Mouse (Mus musculus) MEL (cell line): ENCODE results near the gene Mapkap1. TPM values are rescaled to one million over a fixed set of nuclear protein-coding genes. Genes with fewer than 3 reads are reported as not detected.

ENCODE experiments used
- DNase-seq: peaks from one replicate; pipeline ENCODE4 v3.0.0; 2011; ENCODE audit warnings: low read depth, low spot score
- H3K27ac ChIP-seq: 2 replicates; pipeline ENCODE4 v1.5.1; 2012; ENCODE audit warnings: low read depth, mild to moderate bottlenecking, control low read depth, low read length, moderate library complexity; ENCODE audit not compliant: control insufficient read depth
- H3K27me3 ChIP-seq, 2 experiments: fragments of 150-350 bp in 1 of 2; sonication (generic) in 1 of 2; 2 replicates each; pipeline ENCODE4 v1.6.1; 2012; ENCODE audit warnings: low read length in 2 of 2, mild to moderate bottlenecking in 2 of 2, improper control_type of control experiment in 1 of 2, moderate library complexity in 1 of 2; ENCODE audit not compliant: insufficient read depth in 2 of 2, control insufficient read depth in 1 of 2
- H3K36me3 ChIP-seq, 2 experiments: 2 replicates each; pipeline ENCODE4 v1.6.1; 2012 to 2014; ENCODE audit warnings: low read length in 2 of 2, improper control_type of control experiment in 1 of 2, inconsistent platforms in 1 of 2, mild to moderate bottlenecking in 1 of 2; ENCODE audit not compliant: insufficient read depth in 2 of 2, control insufficient read depth in 1 of 2
- H3K4me1 ChIP-seq, 2 experiments: fragments of 150-350 bp in 1 of 2; sonication (generic) in 1 of 2; 2 replicates each; pipeline ENCODE4 v1.6.1; 2012; ENCODE audit warnings: low read length in 2 of 2, improper control_type of control experiment in 1 of 2, mild to moderate bottlenecking in 1 of 2; ENCODE audit not compliant: insufficient read depth in 2 of 2, control insufficient read depth in 1 of 2
- H3K4me3 ChIP-seq, 2 experiments: fragments of 150-350 bp in 1 of 2; sonication (generic) in 1 of 2; 2 replicates each; pipeline ENCODE4 v1.5.1; 2012; ENCODE audit warnings: low read depth in 2 of 2, low read length in 2 of 2, mild to moderate bottlenecking in 2 of 2, moderate library complexity in 2 of 2, control low read depth in 1 of 2, improper control_type of control experiment in 1 of 2; ENCODE audit not compliant: control insufficient read depth in 1 of 2, insufficient read depth in 1 of 2
- H3K79me2 ChIP-seq: 2 replicates; pipeline ENCODE4 v1.6.1; 2012; ENCODE audit warnings: mild to moderate bottlenecking, low read length, moderate library complexity; ENCODE audit not compliant: control insufficient read depth, poor library complexity, insufficient read depth
- H3K9ac ChIP-seq: 2 replicates; pipeline ENCODE4 v1.6.1; 2012; ENCODE audit warnings: low read depth, mild to moderate bottlenecking, control low read depth, low read length, moderate library complexity; ENCODE audit not compliant: control insufficient read depth, poor library complexity, severe bottlenecking
- H3K9me3 ChIP-seq: fragments of 150-350 bp; sonication (generic); replicated peaks from 2 replicates; pipeline ENCODE4 v1.6.1; 2012; ENCODE audit warnings: mild to moderate bottlenecking, low read length, improper control_type of control experiment, moderate library complexity; ENCODE audit not compliant: insufficient read depth
- BHLHE40 ChIP-seq: IDR thresholded peaks from 2 replicates; pipeline ENCODE4 v1.6.1; 2012; ENCODE audit warnings: low read depth, mild to moderate bottlenecking, inconsistent platforms, low read length, improper control_type of control experiment, borderline replicate concordance
- CHD1 ChIP-seq: IDR thresholded peaks from 2 replicates; pipeline ENCODE4 v1.6.1; 2012; ENCODE audit warnings: low read depth, mild to moderate bottlenecking, inconsistent platforms, low read length, improper control_type of control experiment
- ELF1 ChIP-seq: IDR thresholded peaks from 2 replicates; pipeline ENCODE4 v1.6.1; 2014; ENCODE audit warnings: low read depth, mild to moderate bottlenecking, inconsistent platforms, low read length, improper control_type of control experiment, moderate library complexity
- EP300 ChIP-seq, 2 experiments: IDR thresholded peaks; 2 replicates each; pipeline ENCODE4 v1.6.1; 2011; ENCODE audit warnings: improper control_type of control experiment in 2 of 2, low read length in 2 of 2, low read depth in 1 of 2, mild to moderate bottlenecking in 1 of 2
- ETS1 ChIP-seq: IDR thresholded peaks from 2 replicates; pipeline ENCODE4 v1.6.1; 2012; ENCODE audit warnings: low read depth, mild to moderate bottlenecking, inconsistent platforms, low read length, improper control_type of control experiment, moderate library complexity
- GABPA ChIP-seq: IDR thresholded peaks from 2 replicates; pipeline ENCODE4 v1.6.1; 2012; ENCODE audit warnings: low read depth, mild to moderate bottlenecking, inconsistent platforms, low read length, improper control_type of control experiment, moderate library complexity
- GATA1 ChIP-seq: IDR thresholded peaks from 2 replicates; pipeline ENCODE4 v1.6.1; 2011; ENCODE audit warnings: low read depth, low read length, improper control_type of control experiment
- KAT2A ChIP-seq: conservative IDR thresholded peaks from 2 replicates; pipeline ENCODE4 v1.6.1; 2012; ENCODE audit warnings: low read depth, low read length, improper control_type of control experiment, inconsistent platforms
- MAFK ChIP-seq: IDR thresholded peaks from 2 replicates; pipeline ENCODE4 v1.6.1; 2011; ENCODE audit warnings: low read depth, mild to moderate bottlenecking, low read length, improper control_type of control experiment, borderline replicate concordance
- MAX ChIP-seq: IDR thresholded peaks from 2 replicates; pipeline ENCODE4 v1.6.1; 2011; ENCODE audit warnings: low read length, improper control_type of control experiment
- MAZ ChIP-seq: IDR thresholded peaks from 2 replicates; pipeline ENCODE4 v1.6.1; 2012; ENCODE audit warnings: low read depth, mild to moderate bottlenecking, inconsistent platforms, low read length, improper control_type of control experiment
- MEF2A ChIP-seq: IDR thresholded peaks from 2 replicates; pipeline ENCODE4 v1.6.1; 2014; ENCODE audit warnings: low read depth, mild to moderate bottlenecking, inconsistent platforms, low read length, improper control_type of control experiment; ENCODE audit not compliant: poor library complexity, insufficient replicate concordance, severe bottlenecking; ENCODE audit errors: extremely low read depth
- MYB ChIP-seq: IDR thresholded peaks from 2 replicates; pipeline ENCODE4 v1.6.1; 2011; ENCODE audit warnings: mild to moderate bottlenecking, low read depth, low read length, improper control_type of control experiment
- MYC ChIP-seq: IDR thresholded peaks from 2 replicates; pipeline ENCODE4 v1.6.1; 2011; ENCODE audit warnings: low read depth, mild to moderate bottlenecking, low read length, improper control_type of control experiment, moderate library complexity
- NELFE ChIP-seq: IDR thresholded peaks from 2 replicates; pipeline ENCODE4 v1.6.1; 2011; ENCODE audit warnings: low read depth, low read length, improper control_type of control experiment
- NRF1 ChIP-seq: IDR thresholded peaks from 2 replicates; pipeline ENCODE4 v1.6.1; 2014; ENCODE audit warnings: low read depth, mild to moderate bottlenecking, inconsistent platforms, low read length, improper control_type of control experiment, moderate library complexity; ENCODE audit not compliant: poor library complexity, insufficient read depth, severe bottlenecking
- POLR2A ChIP-seq, 2 experiments: IDR thresholded peaks; 2 replicates each; pipeline ENCODE4 v1.6.1; 2011 to 2012; ENCODE audit warnings: low read length in 2 of 2, mild to moderate bottlenecking in 2 of 2, control low read depth in 1 of 2, improper control_type of control experiment in 1 of 2, low read depth in 1 of 2, moderate library complexity in 1 of 2; ENCODE audit not compliant: control insufficient read depth in 1 of 2, insufficient read depth in 1 of 2, poor library complexity in 1 of 2
- POLR2AphosphoS5 ChIP-seq: IDR thresholded peaks from 2 replicates; pipeline ENCODE4 v1.6.1; 2012; ENCODE audit warnings: low read depth, borderline replicate concordance, mild to moderate bottlenecking, inconsistent platforms, low read length, moderate library complexity, mixed read lengths
- SIN3A ChIP-seq: IDR thresholded peaks from 2 replicates; pipeline ENCODE4 v1.6.1; 2012; ENCODE audit warnings: low read length, improper control_type of control experiment, inconsistent platforms
- SMC3 ChIP-seq: IDR thresholded peaks from 2 replicates; pipeline ENCODE4 v1.6.1; 2011; ENCODE audit warnings: low read depth, low read length, improper control_type of control experiment
- TAL1 ChIP-seq: IDR thresholded peaks from 2 replicates; pipeline ENCODE4 v1.6.1; 2012; ENCODE audit warnings: mild to moderate bottlenecking, inconsistent platforms, low read length, moderate library complexity, mixed read lengths
- TBP ChIP-seq: IDR thresholded peaks from 2 replicates; pipeline ENCODE4 v1.8.0; 2011; ENCODE audit warnings: low read depth, low read length, improper control_type of control experiment
- UBTF ChIP-seq: IDR thresholded peaks from 2 replicates; pipeline ENCODE4 v1.6.1; 2012; ENCODE audit warnings: low read depth, mild to moderate bottlenecking, inconsistent platforms, low read length, improper control_type of control experiment, moderate library complexity, borderline replicate concordance; ENCODE audit not compliant: insufficient read depth
- USF1 ChIP-seq: IDR thresholded peaks from 2 replicates; pipeline ENCODE4 v1.6.1; 2014; ENCODE audit warnings: low read depth, mild to moderate bottlenecking, inconsistent platforms, low read length, improper control_type of control experiment, moderate library complexity
- ZKSCAN1 ChIP-seq: IDR thresholded peaks from 2 replicates; pipeline ENCODE4 v1.6.1; 2012; ENCODE audit warnings: low read depth, mild to moderate bottlenecking, inconsistent platforms, low read length, improper control_type of control experiment, moderate library complexity
- ZMIZ1 ChIP-seq: IDR thresholded peaks from 2 replicates; pipeline ENCODE4 v1.6.1; 2012; ENCODE audit warnings: low read depth, mild to moderate bottlenecking, inconsistent platforms, low read length, improper control_type of control experiment, moderate library complexity
- ZNF384 ChIP-seq: IDR thresholded peaks from 2 replicates; pipeline ENCODE4 v1.6.1; 2012; ENCODE audit warnings: low read depth, mild to moderate bottlenecking, inconsistent platforms, low read length, improper control_type of control experiment
- polyA plus RNA-seq, 2 experiments: library from polyadenylated mRNA; stranded (reverse) in 1 of 2; unstranded in 1 of 2; fragments of >175 nt in 1 of 2; fragments of >200 nt in 1 of 2; gene quantifications; 2 replicates each; pipeline versions ENCODE4 v1.2.1 to v1.2.4; 2012; ENCODE audit warnings: low replicate concordance in 2 of 2, low read depth in 1 of 2; ENCODE audit not compliant: insufficient read length in 2 of 2, insufficient read depth in 1 of 2, missing spikeins in 1 of 2
- total RNA-seq: library from RNA; depleted of rRNA; stranded (reverse); fragments of 300-350 nt; gene quantifications from 2 replicates; pipeline ENCODE4 v1.2.3, GENCODE M21; 2012

Gene Mapkap1
- total and polyA plus RNA-seq, 3 experiments, result 42.1 to 52.5 TPM; not detected in 1

DNA sequence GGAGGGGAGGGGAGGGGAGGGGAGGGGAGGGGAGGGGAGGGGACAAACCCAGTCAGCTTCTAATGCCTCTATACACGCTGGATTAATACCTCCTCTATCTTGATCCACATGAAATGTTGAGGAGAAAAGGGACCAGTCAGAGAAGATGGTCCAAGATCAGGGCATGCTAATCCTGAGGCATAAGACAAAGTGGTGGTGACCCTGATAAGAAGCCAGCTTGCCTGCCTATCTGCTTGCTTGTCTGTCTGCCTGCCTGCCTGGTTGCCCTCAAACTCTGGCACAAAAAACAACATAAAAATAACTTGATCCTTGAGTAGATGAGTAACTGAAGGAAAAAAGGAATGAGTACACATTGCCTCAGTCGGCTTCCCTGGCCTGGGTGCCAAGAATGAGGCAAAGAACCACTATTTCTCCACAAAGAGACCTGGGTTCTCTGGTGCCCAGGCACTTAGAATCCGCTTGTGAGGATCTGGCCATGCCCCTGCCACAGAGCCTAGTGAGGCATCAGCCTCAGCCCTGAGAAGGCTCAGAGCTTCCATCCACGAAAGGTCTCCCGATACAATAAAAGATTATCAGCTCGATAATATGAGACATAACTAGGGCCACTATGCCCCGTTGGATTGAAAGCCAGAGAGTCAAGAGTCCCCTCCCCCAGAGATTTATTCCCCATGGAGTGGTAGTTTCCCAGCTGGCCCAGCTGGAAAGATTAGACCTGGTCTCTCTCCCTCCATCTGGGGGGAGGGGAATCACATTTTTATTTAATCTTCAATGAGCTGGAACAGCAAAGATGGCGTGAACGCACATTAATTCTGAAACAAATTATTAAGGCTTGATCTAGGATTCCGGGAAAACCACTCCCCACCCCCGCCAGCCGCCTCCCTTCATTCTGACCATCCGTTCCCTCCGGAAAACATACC, 228.9 kb downstream of the Mapkap1 start:
- H3K27ac ChIP-seq, result no peak overlapping the region
- H3K9me3 ChIP-seq, result no peaks in the 10 kb centered on the region
- DNase-seq, result peak; percentile 25
- H3K36me3 ChIP-seq, result no peaks in the 10 kb centered on the region; a peak in 1 of 4 replicates
- no peak overlapping the region for H3K4me3 ChIP-seq
- no peaks in the 10 kb centered on the region for H3K27me3 ChIP-seq
- no peak overlapping the region for H3K9ac ChIP-seq
- TF ChIP-seq GATA1 (0 out of 2 replicates have a peak, but pooled peaks have one; percentile 24), MYC (no peak), BHLHE40 (no peak), POLR2AphosphoS5 (no peak), ELF1 (no peak), TAL1 (no peak)
- H3K4me1 ChIP-seq, result peaks cover 0 to 3% of the 10 kb centered on the region in 2 experiments; a peak in 2 of 4 replicates
- peaks cover 1% of the 10 kb centered on the region; the same call in 1 of the 2 replicates for H3K79me2 ChIP-seq

DNA sequence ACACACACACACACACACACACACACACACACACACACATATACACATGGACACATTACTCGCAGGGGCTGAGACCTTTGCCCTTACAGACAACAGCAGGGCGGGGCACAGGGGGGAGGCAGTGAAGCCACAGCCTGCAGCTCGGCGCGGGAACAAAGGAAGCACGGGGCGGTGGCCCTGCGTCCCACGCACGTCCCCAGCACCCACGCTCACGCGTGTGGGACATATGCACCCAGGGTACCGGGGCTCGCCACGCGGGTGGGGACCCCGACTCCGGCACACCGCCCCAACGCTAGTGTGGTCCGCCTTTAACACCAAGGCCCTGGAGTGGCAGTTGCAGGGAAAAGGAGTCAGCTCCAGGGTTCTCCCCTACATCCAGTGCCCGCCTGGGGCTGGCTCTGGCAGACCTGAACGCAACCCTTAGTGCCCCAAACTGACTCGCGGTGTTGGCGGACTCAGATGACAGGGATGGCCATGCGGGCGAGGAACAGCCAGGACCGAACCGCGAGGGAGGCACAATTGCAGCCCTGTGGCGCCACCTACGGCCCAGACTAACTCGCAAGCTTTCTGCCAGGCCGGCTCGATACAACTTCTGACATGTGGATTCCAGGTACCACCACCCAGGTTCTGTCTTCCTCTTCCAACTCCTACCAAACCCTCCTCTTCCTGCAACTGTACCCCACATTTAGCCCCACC, 232.5 kb downstream of the Mapkap1 start:
- peak; percentile 90 for DNase-seq
- H3K9ac ChIP-seq, result peak overlapping the region; percentile 90
- peak overlapping the region; percentile 13; the same call in 1 of the 2 replicates for H3K27ac ChIP-seq
- TF ChIP-seq GATA1 (no peak), NELFE (no peak; the same call in 1 of the 2 replicates), ZNF384 (no peak), TAL1 (no peak), MAX (peak; percentile 67), EP300 (IDR thresholded peaks at IDR 0.05; ENCODE audit: low read depth in 1 of 2, low read length in 2 of 2) (no peak), ETS1 (no peak), BHLHE40 (no peak), USF1 (no peak), CHD1 (no peak), SMC3 (peak; percentile 76), TBP (no peak), UBTF (no peak), MAZ (0 out of 2 replicates have a peak, but pooled peaks have one; percentile 17), SIN3A (peak; percentile 65; the same call in 1 of the 2 replicates), KAT2A (no peak), GABPA (no peak), MEF2A (no peak), POLR2AphosphoS5 (no peak), MYB (no peak), NRF1 (no peak), ZKSCAN1 (no peak), MAFK (no peak), ZMIZ1 (no peak), POLR2A (IDR thresholded peaks at IDR 0.05; ENCODE audit: control insufficient read depth in 1 of 2, insufficient read depth in 1 of 2, low read depth in 1 of 2, low read length in 2 of 2, poor library complexity in 1 of 2) (no peak)

More for the DNA sequence above, 232.5 kb downstream of the Mapkap1 start:
- Histone ChIP-seq H3K4me1 (peaks cover 0 to 3% of the 10 kb centered on the region in 2 experiments; a peak in 2 of 4 replicates), H3K27me3 (no peaks in the 10 kb centered on the region), H3K9me3 (no peaks in the 10 kb centered on the region), H3K36me3 (no peaks in the 10 kb centered on the region; a peak in 1 of 4 replicates), H3K79me2 (peaks cover 1% of the 10 kb centered on the region; the same call in 1 of the 2 replicates), H3K4me3 (peak overlapping the region; percentile 70 to 76)
